Mouse (Mus musculus): Measurements from ENCODE around the gene Trappc4.

DNA sequence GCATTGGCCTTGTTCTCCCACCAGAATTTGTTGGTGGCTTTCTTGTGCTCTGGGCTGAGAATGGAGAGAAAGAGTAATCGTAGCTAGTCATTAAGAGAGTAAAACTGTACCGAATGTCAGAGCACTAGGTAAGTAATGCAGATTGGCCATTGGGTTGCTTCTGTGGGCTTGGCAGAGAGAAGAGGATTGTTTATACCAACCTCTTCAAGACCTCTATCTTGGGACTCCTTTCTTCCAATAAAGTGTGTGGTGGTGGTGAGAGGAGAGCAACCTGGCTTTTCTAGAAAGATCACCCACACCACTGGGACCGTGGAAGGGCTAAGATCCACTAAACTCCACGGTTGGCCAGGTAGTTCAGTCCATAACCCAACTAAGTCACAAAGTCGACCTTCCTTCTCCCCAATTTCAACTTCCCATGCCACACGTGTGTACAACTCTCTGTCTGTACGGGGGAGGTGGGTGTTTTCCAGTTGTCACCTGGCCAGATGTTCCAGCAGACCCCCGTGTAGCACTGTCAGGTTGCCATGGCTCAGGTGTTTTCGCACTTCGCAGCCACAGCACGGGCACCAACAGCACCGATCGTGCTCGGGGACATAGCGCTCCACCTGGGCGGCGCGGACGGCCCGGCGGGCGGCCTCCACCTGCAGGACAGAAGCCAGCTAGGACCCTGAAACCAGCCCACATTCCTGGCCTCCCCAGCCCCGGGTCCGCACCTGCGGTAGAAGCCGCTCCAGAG lies 9.9 kb upstream of the Trappc4 start:
- TF ChIP-seq CTCF (IDR thresholded peaks at IDR 0.05; ENCODE audit: low read depth, low read length) (no peak), POLR2A (IDR thresholded peaks at IDR 0.05; ENCODE audit: extremely low read depth, insufficient read depth, low read length) (no peak)

Measured in liver, adult 2 months (tissue).